Mouse (Mus musculus): Measurements from ENCODE around the gene Pkd1. TPM values are rescaled to one million over a fixed set of nuclear protein-coding genes. Genes with fewer than 3 reads are reported as not detected.
A peak's percentile ranks its signal among the peaks of the same experiment; 100 is the strongest.

The Pkd1 gene
- polyA plus RNA-seq, 1 experiment: 34.6 TPM

- Histone ChIP-seq H3K36me3 (ENCODE audit: control insufficient read depth, insufficient read depth, low read length) (no peaks in the 10 kb centered on the region), H3K27me3 (replicated peaks; ENCODE audit: control insufficient read depth, insufficient read depth, low read length) (no peaks in the 10 kb centered on the region), H3K4me3 (ENCODE audit: insufficient read depth, low read depth, low read length) (peak overlapping the region; percentile 58), H3K4me1 (ENCODE audit: control insufficient read depth, insufficient read depth, low read length) (0 out of 2 replicates have a peak, but pooled peaks cover 3% of the 10 kb centered on the region), H3K27ac (ENCODE audit: insufficient read depth, low read depth, low read length) (peak overlapping the region; percentile 96)
- DNase-seq: no peak
- 56% methylated on average over 6 of the region's 6 CpGs for WGBS
- no peak for TF ChIP-seq CTCF (conservative IDR thresholded peaks at IDR 0.05; ENCODE audit: insufficient read depth, insufficient read length, low read depth, low read length)
- TF ChIP-seq POLR2A (IDR thresholded peaks at IDR 0.05; ENCODE audit: low read depth, low read length): no peak
These were observed 93.2 kb downstream of the Pkd1 start for GRCm38 (mm10) chr17:24642791-24643343.

GRCm38 (mm10) chr17:24644030-24644715 is 94.5 kb downstream of the Pkd1 start:
- DNase-seq: peak; percentile 52
- Histone ChIP-seq H3K4me1 (ENCODE audit: control insufficient read depth, insufficient read depth, low read length) (0 out of 2 replicates have a peak, but pooled peaks cover 3% of the 10 kb centered on the region), H3K4me3 (ENCODE audit: insufficient read depth, low read depth, low read length) (peak overlapping the region; percentile 58), H3K27ac (ENCODE audit: insufficient read depth, low read depth, low read length) (peak overlapping the region; percentile 96), H3K27me3 (replicated peaks; ENCODE audit: control insufficient read depth, insufficient read depth, low read length) (no peaks in the 10 kb centered on the region), H3K36me3 (ENCODE audit: control insufficient read depth, insufficient read depth, low read length) (no peaks in the 10 kb centered on the region)
- WGBS: 49% methylated on average over 7 of the region's 7 CpGs
- TF ChIP-seq POLR2A (IDR thresholded peaks at IDR 0.05; ENCODE audit: low read depth, low read length) (no peak), CTCF (conservative IDR thresholded peaks at IDR 0.05; ENCODE audit: insufficient read depth, insufficient read length, low read depth, low read length) (no peak)

GRCm38 (mm10) chr17:24644875-24645721 is 95.5 kb downstream of the Pkd1 start:
- WGBS: 63% methylated on average over 9 of the region's 9 CpGs
- TF ChIP-seq CTCF (conservative IDR thresholded peaks at IDR 0.05; ENCODE audit: insufficient read depth, insufficient read length, low read depth, low read length) (no peak), POLR2A (IDR thresholded peaks at IDR 0.05; ENCODE audit: low read depth, low read length) (peak; percentile 60)
- peak overlapping the region; percentile 58 for H3K4me3 ChIP-seq (ENCODE audit: insufficient read depth, low read depth, low read length)

GRCm38 (mm10) chr17:24645916-24646315 is 96.3 kb downstream of the Pkd1 start:
- DNase-seq: peak; percentile 88
- Histone ChIP-seq H3K27ac (ENCODE audit: insufficient read depth, low read depth, low read length) (peak overlapping the region; percentile 88), H3K36me3 (ENCODE audit: control insufficient read depth, insufficient read depth, low read length) (no peaks in the 10 kb centered on the region), H3K27me3 (replicated peaks; ENCODE audit: control insufficient read depth, insufficient read depth, low read length) (no peaks in the 10 kb centered on the region), H3K4me1 (ENCODE audit: control insufficient read depth, insufficient read depth, low read length) (peaks cover 6% of the 10 kb centered on the region; the same call in 1 of the 2 replicates), H3K4me3 (ENCODE audit: insufficient read depth, low read depth, low read length) (peak overlapping the region; percentile 37; the same call in 1 of the 2 replicates)
- 67% methylated on average over 3 of the region's 3 CpGs for WGBS
- TF ChIP-seq CTCF (conservative IDR thresholded peaks at IDR 0.05; ENCODE audit: insufficient read depth, insufficient read length, low read depth, low read length): no peak
- TF ChIP-seq POLR2A (IDR thresholded peaks at IDR 0.05; ENCODE audit: low read depth, low read length): no peak

More at GRCm38 (mm10) chr17:24644875-24645721, 95.5 kb downstream of the Pkd1 start:
- Histone ChIP-seq H3K4me1 (ENCODE audit: control insufficient read depth, insufficient read depth, low read length) (0 out of 2 replicates have a peak, but pooled peaks cover 3% of the 10 kb centered on the region), H3K27ac (ENCODE audit: insufficient read depth, low read depth, low read length) (peak overlapping the region; percentile 96), H3K27me3 (replicated peaks; ENCODE audit: control insufficient read depth, insufficient read depth, low read length) (no peaks in the 10 kb centered on the region), H3K36me3 (ENCODE audit: control insufficient read depth, insufficient read depth, low read length) (no peaks in the 10 kb centered on the region)
- peak; percentile 85 for DNase-seq

Other genes with a start within 250 kb of the Pkd1 start
- gene Abca17, start 198.8 kb upstream of the Pkd1 start, polyA plus RNA-seq (2012; rRNA removed): 0.16 and 0.31 TPM in 2 replicates
- gene Abca3, start 197.9 kb upstream of the Pkd1 start, polyA plus RNA-seq (2012; rRNA removed): 214 and 230 TPM in 2 replicates
- 73.0 and 76.9 TPM in 2 replicates for gene Rnps1, start 135.3 kb upstream of the Pkd1 start, polyA plus RNA-seq (2012; rRNA removed)
- gene Eci1, start 123.2 kb upstream of the Pkd1 start, polyA plus RNA-seq (2012; rRNA removed): 196 and 222 TPM in 2 replicates
- 7.6 and 8.8 TPM in 2 replicates for gene Dnase1l2, start 106.7 kb upstream of the Pkd1 start, polyA plus RNA-seq (2012; rRNA removed)
- gene E4f1, start 79.5 kb upstream of the Pkd1 start, polyA plus RNA-seq (2012; rRNA removed): 63.7 and 72.8 TPM in 2 replicates
- 38.7 and 46.5 TPM in 2 replicates for gene Pgp, start 79.4 kb upstream of the Pkd1 start, polyA plus RNA-seq (2012; rRNA removed)
- 0.56 and 0.96 TPM in 2 replicates for gene Bricd5, start 76.0 kb upstream of the Pkd1 start, polyA plus RNA-seq (2012; rRNA removed)
- 26.1 and 32.1 TPM in 2 replicates for gene Mlst8, start 70.8 kb upstream of the Pkd1 start, polyA plus RNA-seq (2012; rRNA removed)
- 0.52 and 0.80 TPM in 2 replicates for gene Caskin1, start 61.2 kb upstream of the Pkd1 start, polyA plus RNA-seq (2012; rRNA removed)
- 108 and 124 TPM in 2 replicates for gene Traf7, start 21.9 kb upstream of the Pkd1 start, polyA plus RNA-seq (2012; rRNA removed)
- 0.56 and 0.58 TPM in 2 replicates for gene Rab26, start 15.6 kb upstream of the Pkd1 start, polyA plus RNA-seq (2012; rRNA removed)
- gene Tsc2, start 82.8 kb downstream of the Pkd1 start, polyA plus RNA-seq (2012; rRNA removed): 152 and 174 TPM in 2 replicates
- 13.6 and 15.8 TPM in 2 replicates for gene Nthl1, start 82.8 kb downstream of the Pkd1 start, polyA plus RNA-seq (2012; rRNA removed)
- 111 and 123 TPM in 2 replicates for gene Slc9a3r2, start 100.5 kb downstream of the Pkd1 start, polyA plus RNA-seq (2012; rRNA removed)
- gene Npw, start 108.6 kb downstream of the Pkd1 start, polyA plus RNA-seq (2012; rRNA removed): not detected in 2 replicates
- 44.3 and 57.6 TPM in 2 replicates for gene Zfp598, start 119.9 kb downstream of the Pkd1 start, polyA plus RNA-seq (2012; rRNA removed)
- gene Syngr3, start 140.1 kb downstream of the Pkd1 start, polyA plus RNA-seq (2012; rRNA removed): 1.5 and 2.2 TPM in 2 replicates
- 29.8 and 34.7 TPM in 2 replicates for gene Gfer, start 146.3 kb downstream of the Pkd1 start, polyA plus RNA-seq (2012; rRNA removed)
- 5.6 and 7.1 TPM in 2 replicates for gene Noxo1, start 146.4 kb downstream of the Pkd1 start, polyA plus RNA-seq (2012; rRNA removed)
- 48.6 and 49.4 TPM in 2 replicates for gene Tbl3, start 157.8 kb downstream of the Pkd1 start, polyA plus RNA-seq (2012; rRNA removed)
- 0.16 and 0.91 TPM in 2 replicates for gene Rnf151, start 168.2 kb downstream of the Pkd1 start, polyA plus RNA-seq (2012; rRNA removed)
- 2,444 and 2,611 TPM in 2 replicates for gene Rps2, start 168.3 kb downstream of the Pkd1 start, polyA plus RNA-seq (2012; rRNA removed)
- gene Ndufb10, start 174.6 kb downstream of the Pkd1 start, polyA plus RNA-seq (2012; rRNA removed): 626 and 656 TPM in 2 replicates
- gene Rpl3l, start 178.0 kb downstream of the Pkd1 start, polyA plus RNA-seq (2012; rRNA removed): 0.38 and 4.7 TPM in 2 replicates
- 169 and 209 TPM in 2 replicates for gene Msrb1, start 186.8 kb downstream of the Pkd1 start, polyA plus RNA-seq (2012; rRNA removed)
- gene Hs3st6, start 203.2 kb downstream of the Pkd1 start, polyA plus RNA-seq (2012; rRNA removed): 7.4 and 11.9 TPM in 2 replicates

All from kidney, adult 2 months (tissue).